Mouse (Mus musculus) myocyte (in vitro differentiated cells): ENCODE results near the gene Fcrls.

Experiments used
- CEBPB ChIP-seq: IDR thresholded peaks from 2 replicates; pipeline ENCODE4 v1.6.1; 2011; ENCODE audit warnings: mild to moderate bottlenecking, moderate library complexity; ENCODE audit not compliant: poor library complexity, insufficient read depth, severe bottlenecking
- E2F4 ChIP-seq: IDR thresholded peaks from one replicate; pipeline ENCODE4 v1.6.1; 2011; ENCODE audit warnings: mild to moderate bottlenecking, control low read depth, moderate library complexity; ENCODE audit not compliant: insufficient read depth
- MAX ChIP-seq: IDR thresholded peaks from one replicate; pipeline ENCODE4 v1.6.1; 2011; ENCODE audit warnings: low read depth, mild to moderate bottlenecking, control low read depth
- MYOD1 ChIP-seq, 3 experiments: IDR thresholded peaks; one replicate each; pipeline ENCODE4 v1.6.1; 2011; ENCODE audit warnings: control low read depth in 2 of 3, low read depth in 2 of 3, mild to moderate bottlenecking in 2 of 3, moderate library complexity in 1 of 3; ENCODE audit not compliant: insufficient read length in 2 of 3, control insufficient read depth in 1 of 3
- MYOG ChIP-seq, 3 experiments: IDR thresholded peaks; one replicate each; pipeline ENCODE4 v1.6.1; 2011; ENCODE audit warnings: control low read depth in 2 of 3, low read depth in 2 of 3, mild to moderate bottlenecking in 2 of 3; ENCODE audit not compliant: insufficient read length in 2 of 3, control insufficient read depth in 1 of 3, insufficient read depth in 1 of 3
- POLR2A ChIP-seq: IDR thresholded peaks from one replicate; pipeline ENCODE4 v1.6.1; 2011; ENCODE audit warnings: low read depth, mild to moderate bottlenecking, control low read depth, moderate library complexity; ENCODE audit not compliant: insufficient read length
- POLR2AphosphoS2 ChIP-seq: IDR thresholded peaks from one replicate; pipeline ENCODE4 v1.6.1; 2011; ENCODE audit warnings: low read depth, control low read depth; ENCODE audit not compliant: insufficient read length
- SRF ChIP-seq: IDR thresholded peaks from one replicate; pipeline ENCODE4 v1.6.1; 2011; ENCODE audit warnings: low read depth; ENCODE audit not compliant: control insufficient read depth, insufficient read length
- TCF12 ChIP-seq: IDR thresholded peaks from one replicate; pipeline ENCODE4 v1.6.1; 2011; ENCODE audit warnings: mild to moderate bottlenecking, control low read depth; ENCODE audit not compliant: poor library complexity, insufficient read depth, severe bottlenecking
- USF1 ChIP-seq: IDR thresholded peaks from one replicate; pipeline ENCODE4 v1.6.1; 2011; ENCODE audit warnings: low read depth, mild to moderate bottlenecking, control low read depth, moderate library complexity

DNA sequence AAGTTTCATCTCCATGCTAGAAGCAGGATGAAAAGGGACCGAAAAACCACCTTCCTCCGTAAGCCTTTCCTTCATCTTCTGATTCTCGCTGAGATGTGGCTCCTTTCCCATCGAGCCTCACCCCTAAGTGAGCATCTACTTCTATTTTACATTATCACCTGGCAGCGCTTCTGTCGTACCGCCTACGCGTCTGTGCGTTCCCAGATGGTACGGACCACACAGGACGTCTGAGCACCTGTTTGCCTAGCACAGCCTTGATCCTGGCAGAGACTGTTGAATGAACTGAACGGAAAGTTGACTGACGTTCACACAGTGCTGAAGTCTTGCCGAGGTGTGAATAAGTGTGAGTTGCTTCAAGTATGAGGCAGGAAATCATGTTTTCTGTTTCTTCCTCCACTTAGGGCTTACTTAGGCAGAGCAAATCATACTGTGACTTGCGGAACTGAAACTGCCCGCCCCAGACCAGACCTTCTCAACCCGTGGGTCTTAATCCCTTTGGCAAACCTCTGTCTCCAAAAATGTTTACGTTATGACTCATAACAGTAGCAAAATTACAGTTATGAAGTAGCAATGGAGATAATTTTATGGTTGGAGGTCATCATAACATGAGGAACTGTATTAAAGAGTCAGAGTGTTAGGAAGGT lies 49.2 kb downstream of the Fcrls start:
- no peak for TF ChIP-seq E2F4
- TF ChIP-seq POLR2A: no peak
- no peak for TF ChIP-seq MYOD1 (IDR thresholded peaks at IDR 0.05; ENCODE audit: control insufficient read depth in 1 of 3, insufficient read length in 2 of 3, low read depth in 2 of 3)
- TF ChIP-seq USF1: no peak
- no peak for TF ChIP-seq SRF
- no peak for TF ChIP-seq TCF12
- no peak for TF ChIP-seq POLR2AphosphoS2
- no peak for TF ChIP-seq CEBPB
- no peak for TF ChIP-seq MYOG (IDR thresholded peaks at IDR 0.05; ENCODE audit: control insufficient read depth in 1 of 3, insufficient read depth in 1 of 3, insufficient read length in 2 of 3, low read depth in 2 of 3)
- TF ChIP-seq MAX: no peak
